Mouse (Mus musculus) limb, embryonic 11.5 days (tissue): ENCODE measurements around the gene Nhej1. TPM values are rescaled to one million over a fixed set of nuclear protein-coding genes. Genes with fewer than 3 reads are reported as not detected.

Experiments used
- ATAC-seq: fragments of 200-750 bp; cut with Nextera tagmentation; 2 replicates; pipeline ENCODE4 v1.8.0; 2017; ENCODE audit warnings: low read depth; ENCODE audit not compliant: insufficient number of reproducible peaks, low FRiP score, low TSS enrichment
- DNase-seq: peaks from one replicate; pipeline ENCODE4 v3.0.0-alpha.2; 2015; ENCODE audit warnings: low spot score
- H3K27ac ChIP-seq: fragments of 300-500 bp; sonication (generic); replicated peaks from 2 replicates; pipeline ENCODE4 v1.5.1; 2014; ENCODE audit warnings: low read depth, mild to moderate bottlenecking, low read length
- H3K27me3 ChIP-seq: fragments of 300-500 bp; sonication (generic); 2 replicates; pipeline ENCODE4 v1.6.1; 2014; ENCODE audit warnings: mild to moderate bottlenecking, low read length, mixed read lengths; ENCODE audit not compliant: control insufficient read depth, insufficient read depth
- H3K36me3 ChIP-seq: fragments of 300-500 bp; sonication (generic); 2 replicates; pipeline ENCODE4 v1.6.1; 2014; ENCODE audit warnings: mild to moderate bottlenecking, low read length, moderate library complexity, mixed read lengths; ENCODE audit not compliant: control insufficient read depth, insufficient read depth
- H3K4me1 ChIP-seq: fragments of 300-500 bp; sonication (generic); 2 replicates; pipeline ENCODE4 v1.6.1; 2014; ENCODE audit warnings: low read length, mixed read lengths; ENCODE audit not compliant: control insufficient read depth, insufficient read depth
- H3K4me2 ChIP-seq: fragments of 300-500 bp; sonication (generic); 2 replicates; pipeline ENCODE4 v1.6.1; 2014; ENCODE audit warnings: low read depth, mild to moderate bottlenecking, moderate library complexity; ENCODE audit not compliant: severe bottlenecking
- H3K4me3 ChIP-seq: fragments of 300-500 bp; sonication (generic); 2 replicates; pipeline ENCODE4 v1.5.1; 2014; ENCODE audit warnings: low read depth, low read length
- H3K9ac ChIP-seq: fragments of 300-500 bp; sonication (generic); 2 replicates; pipeline ENCODE4 v1.6.1; 2014; ENCODE audit warnings: mild to moderate bottlenecking, low read length
- H3K9me3 ChIP-seq: fragments of 300-500 bp; sonication (generic); 2 replicates; pipeline ENCODE4 v1.6.1; 2016; ENCODE audit warnings: low read length; ENCODE audit not compliant: control insufficient read depth
- WGBS: fragments of 180-500 bp; shearing (Covaris S2); extraction: QIAGEN DNeasy Blood & Tissue Kit; methylation state at CpG from one replicate; pipeline ENCODE4 v1.1.7; 2014; 5-methylcytosine and 5-hydroxymethylcytosine counted together
- polyA plus RNA-seq: library from polyadenylated mRNA; unstranded; fragments of >200 nt; fragmentation: Nextera tagmentation; extraction: Ambion mirVana; gene quantifications from 2 replicates; pipeline ENCODE4 v1.2.1, GENCODE M21; 2014

Nhej1 gene
- polyA plus RNA-seq: 11.2 and 12.7 TPM in 2 replicates

DNA sequence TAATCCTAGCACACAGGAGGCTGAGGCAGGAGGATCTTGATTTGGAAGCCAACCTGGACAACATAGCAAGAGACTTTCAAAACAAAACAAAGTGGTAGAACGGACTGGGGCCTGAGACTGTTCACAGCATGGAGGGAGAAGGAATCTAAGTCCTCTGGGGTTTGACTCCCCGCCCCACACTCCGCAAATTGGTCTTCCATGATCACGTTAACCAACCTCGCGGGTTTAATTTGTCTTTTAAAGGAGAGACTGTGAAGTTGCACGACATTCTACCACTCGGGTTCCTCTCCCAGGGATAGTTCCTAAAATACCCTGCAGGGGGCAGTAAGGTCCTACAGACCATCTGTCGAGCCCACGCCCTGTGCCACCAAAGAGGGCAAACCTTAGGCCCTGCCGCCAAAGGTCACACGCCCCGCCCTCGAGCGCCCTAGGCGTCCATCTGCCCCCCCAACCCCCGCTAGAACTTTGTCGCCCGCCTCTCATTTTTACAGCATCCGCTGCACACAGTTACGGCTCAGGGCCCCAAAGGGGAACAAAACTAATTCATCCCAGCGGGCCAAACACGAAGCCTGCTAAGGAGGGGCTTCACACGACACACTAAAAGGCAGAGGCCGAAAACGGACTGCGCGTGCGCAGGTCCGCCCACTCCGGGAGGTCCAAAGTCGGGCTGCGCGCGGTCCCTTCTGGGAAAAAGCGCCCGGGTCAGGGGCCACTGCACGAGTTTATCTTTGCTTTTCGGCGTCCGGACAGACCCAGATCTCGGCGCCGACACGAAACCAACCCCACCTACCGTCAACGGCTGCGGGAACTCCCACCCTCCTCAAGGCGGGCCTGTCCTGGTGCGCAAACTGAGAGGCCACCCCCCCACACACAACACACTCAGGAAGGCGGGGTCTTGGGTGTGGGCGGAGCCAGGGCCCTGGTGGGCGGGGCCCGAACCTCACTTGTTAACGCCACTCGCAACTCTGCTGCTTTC, at the start of gene Nhej1:
TSS of gene Nhej1 (minus strand) at position 855 of the 976 bp plus-strand sequence.
- peak; percentile 92 for ATAC-seq
- no peaks in the 10 kb centered on the region for H3K36me3 ChIP-seq
- 2% methylated on average over 56 of the region's 56 CpGs for WGBS

DNA sequence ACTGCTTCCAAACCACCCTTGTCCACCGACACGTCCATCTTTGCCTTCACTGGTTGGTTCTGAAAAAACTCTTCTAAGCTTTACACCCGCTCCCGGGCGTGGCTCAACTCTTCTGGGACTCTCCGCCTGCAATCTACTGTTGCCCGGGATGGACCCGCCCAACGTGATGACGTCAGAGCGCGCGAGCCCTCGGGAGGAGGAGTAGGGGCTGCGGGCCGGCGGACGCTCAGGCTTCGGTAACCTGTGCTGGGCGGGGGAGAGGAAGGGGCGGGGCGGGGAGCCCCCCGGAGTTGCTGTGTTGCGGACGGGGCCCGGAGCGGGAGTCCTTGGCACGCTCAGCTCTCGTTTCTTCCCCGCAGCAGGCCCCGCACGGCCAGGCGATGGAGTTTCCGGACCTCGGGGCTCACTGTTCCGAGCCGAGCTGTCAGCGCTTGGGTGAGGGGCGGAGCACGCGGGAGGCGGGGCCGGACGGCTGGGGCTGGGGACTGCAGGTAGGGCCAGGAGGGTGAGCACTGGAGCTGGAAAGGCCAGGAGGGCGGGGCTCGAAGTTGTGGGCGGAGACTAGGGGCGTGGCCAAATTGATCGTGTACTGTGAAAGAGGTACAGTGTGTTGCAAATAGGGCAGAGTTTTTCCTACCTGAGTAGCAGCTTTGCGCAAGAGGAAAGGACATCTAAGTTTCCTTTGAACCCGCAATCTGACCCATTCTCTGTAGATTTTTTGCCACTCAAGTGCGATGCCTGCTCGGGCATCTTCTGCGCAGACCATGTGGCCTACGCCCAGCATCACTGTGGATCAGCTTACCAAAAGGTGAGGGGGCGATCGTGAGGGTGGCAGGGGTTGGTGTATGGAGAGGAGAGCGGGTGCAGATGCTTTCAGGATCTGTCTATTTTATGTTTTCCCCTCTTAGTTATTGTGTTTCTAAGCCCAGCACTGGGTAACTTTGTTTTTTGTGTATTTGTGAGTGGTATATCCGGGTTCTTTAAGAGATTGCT, 43.8 kb upstream of the Nhej1 start, which contains the start of gene Zfand2b:
TSS of gene Zfand2b (plus strand) at position 175 of the 993 bp plus-strand sequence.
- DNase-seq (peak; percentile 99), ATAC-seq (peak; percentile 98)
- H3K9me3 ChIP-seq: no peaks in the 10 kb centered on the region
- H3K27me3 ChIP-seq: no peaks in the 10 kb centered on the region
- H3K4me1 ChIP-seq: peaks cover 4% of the 10 kb centered on the region
- peak within 1 kb of the TSS; percentile 64; the same call in 1 of the 2 replicates for H3K27ac ChIP-seq
- peaks cover 13% of the 10 kb centered on the region for H3K36me3 ChIP-seq
- H3K9ac ChIP-seq: peak within 1 kb of the TSS; percentile 48
- H3K4me3 ChIP-seq: peak within 1 kb of the TSS; percentile 74
- under 1% methylated on average over 57 of the region's 59 CpGs for WGBS
- peak within 1 kb of the TSS; percentile 58 for H3K4me2 ChIP-seq

More for the DNA sequence above, at the start of gene Nhej1:
- peak; percentile 97 for DNase-seq
- Histone ChIP-seq H3K4me1 (peaks cover 4% of the 10 kb centered on the region; the same call in 1 of the 2 replicates), H3K9ac (peak within 1 kb of the TSS; percentile 71), H3K4me2 (peak within 1 kb of the TSS; percentile 51), H3K4me3 (peak within 1 kb of the TSS; percentile 54), H3K27ac (peak within 1 kb of the TSS; percentile 94), H3K27me3 (no peaks in the 10 kb centered on the region), H3K9me3 (no peaks in the 10 kb centered on the region)

DNA sequence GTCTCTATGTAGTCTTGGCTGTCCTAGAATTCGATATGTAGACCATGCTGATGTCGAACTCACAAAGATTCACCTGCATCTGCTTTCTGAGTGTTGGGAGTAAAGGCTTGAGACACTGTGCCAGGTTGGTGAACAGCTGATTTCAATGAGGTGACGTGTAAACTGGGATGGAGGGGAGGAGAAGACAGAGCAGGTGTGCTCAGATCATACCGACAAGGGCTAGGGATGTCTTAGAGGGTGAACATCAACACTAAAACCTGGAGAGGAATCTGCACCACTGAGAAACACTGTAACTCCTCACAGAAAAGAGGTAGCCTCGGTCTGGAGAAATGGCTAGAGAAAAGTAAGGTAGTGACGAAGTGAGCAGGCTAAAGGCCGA, 43.1 kb upstream of the Nhej1 start:
- H3K27ac ChIP-seq: peak overlapping the region; percentile 40; the same call in 1 of the 2 replicates
- ATAC-seq (peak; percentile 16; the same call in 1 of the 2 replicates), DNase-seq (no peak)
- WGBS: 7% methylated on average over 7 of the region's 7 CpGs
- peaks cover 4% of the 10 kb centered on the region for H3K4me1 ChIP-seq
- H3K27me3 ChIP-seq: no peaks in the 10 kb centered on the region
- peak overlapping the region; percentile 74 for H3K4me3 ChIP-seq
- H3K4me2 ChIP-seq: peak overlapping the region; percentile 58
- peaks cover 9% of the 10 kb centered on the region for H3K36me3 ChIP-seq
- H3K9me3 ChIP-seq: no peaks in the 10 kb centered on the region
- peak overlapping the region; percentile 45; the same call in 1 of the 2 replicates for H3K9ac ChIP-seq

DNA sequence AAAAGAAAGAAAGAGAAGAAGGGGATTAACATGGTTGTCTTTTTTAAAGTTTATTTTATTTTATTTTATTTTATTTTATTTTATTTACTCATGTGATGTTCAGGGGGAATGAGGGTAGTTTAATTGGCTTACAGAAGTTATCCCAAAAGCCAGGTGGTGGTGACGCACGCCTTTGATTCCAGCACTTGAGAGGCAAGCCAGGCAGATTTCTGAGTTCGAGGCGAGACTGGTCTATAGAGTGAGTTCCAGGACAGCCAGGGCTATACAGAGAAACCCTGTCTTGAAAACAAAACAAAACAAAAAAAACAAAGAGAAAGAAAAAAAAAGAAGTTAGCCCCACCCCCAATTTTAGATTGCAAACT, 35.2 kb upstream of the Nhej1 start:
- ATAC-seq: no peak
- no peak overlapping the region for H3K4me3 ChIP-seq
- no peaks in the 10 kb centered on the region for H3K36me3 ChIP-seq
- DNase-seq: no peak
- H3K9me3 ChIP-seq: no peaks in the 10 kb centered on the region
- no peaks in the 10 kb centered on the region for H3K4me1 ChIP-seq
- H3K27ac ChIP-seq: no peak overlapping the region
- WGBS: 83% methylated on average over 4 of the region's 4 CpGs
- H3K27me3 ChIP-seq: no peaks in the 10 kb centered on the region
- H3K4me2 ChIP-seq: no peak overlapping the region
- no peak overlapping the region for H3K9ac ChIP-seq

DNA sequence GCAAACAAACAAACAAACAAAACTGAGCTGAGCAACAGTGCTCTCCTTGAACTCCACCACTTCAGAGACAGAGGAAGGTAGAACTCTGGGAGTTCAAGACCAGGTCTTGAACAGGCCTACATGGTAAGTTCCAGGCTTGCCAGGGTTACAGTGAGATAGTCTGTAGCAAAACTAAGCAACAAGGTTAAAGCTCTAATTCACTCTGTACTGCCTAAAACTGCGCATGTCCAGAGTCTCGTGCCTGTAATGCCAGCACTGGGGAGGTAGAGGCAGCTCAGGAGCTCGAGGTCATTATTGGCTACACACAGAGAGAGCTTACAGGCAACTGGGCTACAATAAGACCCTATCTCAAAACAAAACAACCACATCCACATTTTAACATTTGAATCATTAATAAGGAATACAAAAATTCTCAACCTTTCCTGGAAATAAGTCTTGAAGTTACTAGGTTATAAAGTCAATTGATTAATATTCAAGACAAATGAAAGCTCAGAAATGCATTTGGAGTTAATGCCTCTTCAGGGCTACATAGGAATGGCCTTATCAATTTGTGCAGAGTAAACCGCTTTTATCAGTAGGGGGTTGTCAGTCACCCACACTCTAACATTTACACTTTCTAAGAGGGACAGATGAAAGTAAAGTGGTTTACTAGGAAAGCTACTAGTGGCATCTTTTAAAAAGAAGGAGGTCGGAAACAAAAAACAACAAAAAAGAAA, 34.7 kb upstream of the Nhej1 start:
- H3K9me3 ChIP-seq: no peaks in the 10 kb centered on the region
- 75% methylated on average over 5 of the region's 5 CpGs for WGBS
- H3K27me3 ChIP-seq: no peaks in the 10 kb centered on the region
- H3K36me3 ChIP-seq: no peaks in the 10 kb centered on the region
- no peaks in the 10 kb centered on the region for H3K4me1 ChIP-seq
- no peak overlapping the region for H3K4me3 ChIP-seq
- H3K27ac ChIP-seq: no peak overlapping the region
- no peak overlapping the region for H3K9ac ChIP-seq
- H3K4me2 ChIP-seq: no peak overlapping the region
- DNase-seq (no peak), ATAC-seq (no peak)

DNA sequence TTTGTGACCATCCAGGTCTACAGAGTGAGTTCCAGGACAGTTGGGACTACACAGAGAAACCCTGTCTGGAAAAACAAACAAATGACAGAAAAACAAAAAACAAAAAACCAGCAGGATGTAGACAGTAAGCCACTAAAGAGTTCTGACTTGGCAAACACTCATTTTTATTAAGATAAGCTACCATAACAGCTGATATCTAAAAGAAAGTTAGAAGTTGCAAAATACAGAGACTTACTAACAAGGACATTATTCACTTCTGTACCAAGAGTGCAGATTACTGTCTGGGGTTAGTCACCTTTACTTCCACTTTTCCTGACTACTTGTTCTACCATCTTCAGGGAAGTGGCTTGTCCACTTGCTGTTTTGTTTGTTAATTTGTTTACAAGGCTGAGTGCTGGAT, 34.0 kb upstream of the Nhej1 start:
- no peaks in the 10 kb centered on the region for H3K9me3 ChIP-seq
- H3K9ac ChIP-seq: no peak overlapping the region
- no peaks in the 10 kb centered on the region for H3K27me3 ChIP-seq
- ATAC-seq (no peak), DNase-seq (no peak)
- H3K4me1 ChIP-seq: no peaks in the 10 kb centered on the region
- no peak overlapping the region for H3K4me2 ChIP-seq
- no peak overlapping the region for H3K27ac ChIP-seq
- no peak overlapping the region for H3K4me3 ChIP-seq
- H3K36me3 ChIP-seq: no peaks in the 10 kb centered on the region

DNA sequence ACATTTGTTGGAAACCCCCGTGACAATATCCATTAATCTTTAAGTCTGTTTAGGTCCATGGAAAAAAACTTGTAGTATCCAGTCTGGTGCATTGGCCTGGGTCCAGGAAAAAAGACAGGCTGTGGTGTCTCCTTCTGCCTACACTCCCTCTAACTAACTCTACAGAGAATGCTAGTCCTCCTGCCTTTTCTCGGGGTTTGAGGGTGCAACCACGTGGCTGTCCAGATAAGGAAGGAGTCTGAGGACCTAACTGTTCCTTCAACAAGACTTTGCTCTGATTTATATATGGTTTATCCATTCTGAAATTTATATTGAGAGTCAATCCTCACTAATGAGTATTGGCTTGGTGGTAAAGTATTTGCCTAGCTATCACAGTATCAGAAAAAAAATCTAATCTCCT, 30.8 kb upstream of the Nhej1 start:
- no peaks in the 10 kb centered on the region for H3K9me3 ChIP-seq
- no peak overlapping the region for H3K4me2 ChIP-seq
- DNase-seq (no peak), ATAC-seq (no peak)
- no peaks in the 10 kb centered on the region for H3K27me3 ChIP-seq
- no peaks in the 10 kb centered on the region for H3K4me1 ChIP-seq
- H3K9ac ChIP-seq: no peak overlapping the region
- no peaks in the 10 kb centered on the region for H3K36me3 ChIP-seq
- no peak overlapping the region for H3K27ac ChIP-seq
- no peak overlapping the region for H3K4me3 ChIP-seq
- 68% methylated on average over 3 of the region's 3 CpGs for WGBS
